Mouse (Mus musculus) CH12.LX (cell line): ENCODE data around the gene Fam160a1.

ENCODE experiments used
- CTCF ChIP-seq, 2 experiments: IDR thresholded peaks in 1 of 2; conservative IDR thresholded peaks in 1 of 2; 2 replicates each; pipeline ENCODE4 v1.5.1; 2011 to 2012; ENCODE audit warnings: low read depth in 2 of 2, low read length in 2 of 2, improper control_type of control experiment in 1 of 2, inconsistent platforms in 1 of 2, mild to moderate bottlenecking in 1 of 2, moderate library complexity in 1 of 2
- EP300 ChIP-seq: IDR thresholded peaks from 2 replicates; pipeline ENCODE4 v1.6.1; 2011; ENCODE audit warnings: low read length, improper control_type of control experiment
- JUND ChIP-seq: conservative IDR thresholded peaks from 2 replicates; pipeline ENCODE4 v1.6.1; 2011; ENCODE audit warnings: low read depth, low read length, improper control_type of control experiment
- POLR2A ChIP-seq: IDR thresholded peaks from 2 replicates; pipeline ENCODE4 v1.6.1; 2011; ENCODE audit warnings: low read depth, mild to moderate bottlenecking, improper control_type of control experiment, low read length
- ZMIZ1 ChIP-seq: IDR thresholded peaks from 2 replicates; pipeline ENCODE4 v1.6.1; 2012; ENCODE audit warnings: low read depth, mild to moderate bottlenecking, inconsistent platforms, low read length, improper control_type of control experiment

DNA sequence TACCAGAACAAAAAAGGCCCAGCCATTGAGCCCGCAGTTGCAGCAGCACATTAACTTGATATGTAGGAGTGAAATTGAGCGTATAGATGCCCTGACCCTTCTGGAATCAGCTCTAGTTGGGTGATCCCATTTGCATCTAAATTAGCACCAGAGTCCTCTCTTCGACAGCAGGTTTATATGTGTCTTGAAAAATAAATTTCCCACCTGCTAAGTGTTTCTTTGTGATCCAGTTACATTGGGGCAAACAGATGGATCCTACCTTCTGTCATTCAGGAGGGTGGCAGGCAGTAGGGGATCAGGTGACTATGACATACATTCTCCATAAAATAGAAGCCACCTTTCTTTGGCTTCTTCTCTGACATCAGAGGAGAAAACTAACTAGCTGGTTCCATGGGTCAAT lies 122.0 kb downstream of the Fam160a1 start:
- TF ChIP-seq JUND (no peak), CTCF (conservative IDR thresholded peaks at IDR 0.05 in 1 of 2, IDR thresholded peaks at IDR 0.05 in 1 of 2; ENCODE audit: low read depth in 2 of 2, low read length in 2 of 2) (no peak), ZMIZ1 (no peak), POLR2A (no peak), EP300 (no peak)
